Mouse (Mus musculus) brain, embryonic 14.5 days (tissue): ENCODE measurements around the gene Ucp1. TPM values are rescaled to one million over a fixed set of nuclear protein-coding genes. Genes with fewer than 3 reads are reported as not detected.
"Not testable (repeated sequence)": the region's sequence is repeated elsewhere in the genome, so short reads cannot be mapped to it uniquely, and the experiment has no call there.

Source experiments
- DNase-seq: peaks from one replicate; pipeline ENCODE4 v3.0.0-alpha.2; 2011; ENCODE audit warnings: low read depth
- CTCF ChIP-seq: fragments of 200-500 bp; IDR thresholded peaks from 2 replicates; pipeline ENCODE4 v1.5.1; 2012; ENCODE audit warnings: inconsistent platforms, mild to moderate bottlenecking, moderate library complexity, borderline replicate concordance; ENCODE audit not compliant: insufficient read depth, insufficient read length; ENCODE audit errors: extremely low read depth
- POLR2A ChIP-seq: fragments of 200-500 bp; IDR thresholded peaks from 2 replicates; pipeline ENCODE4 v1.6.1; 2012; ENCODE audit warnings: mild to moderate bottlenecking, inconsistent platforms, borderline replicate concordance; ENCODE audit not compliant: poor library complexity, insufficient read depth, insufficient read length, severe bottlenecking; ENCODE audit errors: extremely low read depth
- polyA plus RNA-seq: library from polyadenylated mRNA; depleted of rRNA; stranded (reverse); fragments of >200 nt; gene quantifications from 2 replicates; pipeline ENCODE4 v1.2.3, GENCODE M21; 2012

Ucp1 gene
- polyA plus RNA-seq, 1 experiment: 0.55 TPM

- no peak for DNase-seq
- TF ChIP-seq POLR2A (no peak), CTCF (no peak)
Measured at GRCm38 (mm10) chr8:83285391-83285790, 4.8 kb upstream of the Ucp1 start.

GRCm38 (mm10) chr8:83297375-83297774 lies 7.2 kb downstream of the Ucp1 start:
- TF ChIP-seq CTCF (no peak), POLR2A (no peak)

GRCm38 (mm10) chr8:83300135-83300534 lies 10.0 kb downstream of the Ucp1 start:
- TF ChIP-seq CTCF (peak; percentile 14; the same call in 1 of the 2 replicates), POLR2A (no peak)

More at GRCm38 (mm10) chr8:83297375-83297774, 7.2 kb downstream of the Ucp1 start:
- DNase-seq: no peak

GRCm38 (mm10) chr8:83304946-83305345 lies 14.8 kb downstream of the Ucp1 start:
- DNase-seq: no peak
- no peak for TF ChIP-seq CTCF
- TF ChIP-seq POLR2A: no peak

More at GRCm38 (mm10) chr8:83300135-83300534, 10.0 kb downstream of the Ucp1 start:
- DNase-seq: no peak

GRCm38 (mm10) chr8:83309836-83310235 lies 19.7 kb downstream of the Ucp1 start:
- TF ChIP-seq POLR2A (no peak), CTCF (no peak)
- no peak for DNase-seq

- not testable (repeated sequence) for DNase-seq
Measured at GRCm38 (mm10) chr8:83315084-83315483, 24.9 kb downstream of the Ucp1 start.

- TF ChIP-seq POLR2A: no peak
- TF ChIP-seq CTCF: no peak
- no peak for DNase-seq
Measured at GRCm38 (mm10) chr8:83315691-83316090, 25.5 kb downstream of the Ucp1 start.

- no peak for TF ChIP-seq CTCF
- TF ChIP-seq POLR2A: no peak
- no peak for DNase-seq
Measured at GRCm38 (mm10) chr8:83320543-83320942, 30.4 kb downstream of the Ucp1 start.

GRCm38 (mm10) chr8:83322374-83322773 lies 32.2 kb downstream of the Ucp1 start:
- TF ChIP-seq CTCF: no peak
- no peak for TF ChIP-seq POLR2A
- DNase-seq: no peak

GRCm38 (mm10) chr8:83323056-83323455 lies 32.9 kb downstream of the Ucp1 start:
- DNase-seq: no peak
- TF ChIP-seq CTCF (peak; percentile 24; the same call in 1 of the 2 replicates), POLR2A (no peak)

GRCm38 (mm10) chr8:83327889-83328288 lies 37.7 kb downstream of the Ucp1 start:
- DNase-seq: no peak
- TF ChIP-seq POLR2A (no peak), CTCF (no peak)

- TF ChIP-seq CTCF (no peak), POLR2A (no peak)
- DNase-seq: peak; percentile 79
Measured at GRCm38 (mm10) chr8:83331567-83331898, 41.4 kb downstream of the Ucp1 start.

- peak; percentile 98 for DNase-seq
- TF ChIP-seq CTCF (no peak), POLR2A (peak; percentile 79; the same call in 1 of the 2 replicates)
Measured at GRCm38 (mm10) chr8:83331899-83332697, 41.9 kb downstream of the Ucp1 start, which contains the start of gene Elmod2. Elmod2 (minus strand) TSS chr8:83332486.

GRCm38 (mm10) chr8:83332864-83333263 lies 42.7 kb downstream of the Ucp1 start:
- TF ChIP-seq CTCF (no peak), POLR2A (no peak)

More at GRCm38 (mm10) chr8:83332864-83333263, 42.7 kb downstream of the Ucp1 start:
- DNase-seq: peak; percentile 17
